Mouse (Mus musculus): ENCODE data around the gene Lhfp. TPM values are rescaled to one million over a fixed set of nuclear protein-coding genes. Genes with fewer than 3 reads are reported as not detected.
"Not testable (repeated sequence)": the region's sequence is repeated elsewhere in the genome, so short reads cannot be mapped to it uniquely, and the experiment has no call there.

Lhfp gene
- polyA plus RNA-seq, 1 experiment: 17.8 TPM

- peaks cover 4% of the 10 kb centered on the region for H3K36me3 ChIP-seq (ENCODE audit: control insufficient read depth, insufficient read depth)
Measured at GRCm38 (mm10) chr3:53231112-53231511, 189.8 kb downstream of the Lhfp start.

GRCm38 (mm10) chr3:53232411-53232810 is 191.1 kb downstream of the Lhfp start:
- not testable (repeated sequence) for H3K4me3 ChIP-seq; H3ac ChIP-seq (ENCODE audit: control insufficient read depth, insufficient read length); H3K27me3 ChIP-seq (ENCODE audit: control insufficient read depth, insufficient read depth, insufficient read length); H3K36me3 ChIP-seq (ENCODE audit: control insufficient read depth, insufficient read depth); H3K79me2 ChIP-seq (ENCODE audit: control insufficient read depth, insufficient read depth); H3K4me2 ChIP-seq (ENCODE audit: low read depth)

More at GRCm38 (mm10) chr3:53231112-53231511, 189.8 kb downstream of the Lhfp start:
- no peak overlapping the region for H3K4me3 ChIP-seq
- TF ChIP-seq MAX (IDR thresholded peaks at IDR 0.05; ENCODE audit: low read depth) (no peak), MYOG (IDR thresholded peaks at IDR 0.05; ENCODE audit: control insufficient read depth in 1 of 3, insufficient read depth in 1 of 3, insufficient read length in 2 of 3, low read depth in 2 of 3) (no peak), MYOD1 (IDR thresholded peaks at IDR 0.05; ENCODE audit: control insufficient read depth in 1 of 3, insufficient read length in 2 of 3, low read depth in 2 of 3) (no peak), REST (IDR thresholded peaks at IDR 0.05; ENCODE audit: insufficient read depth, insufficient read length) (no peak), SRF (IDR thresholded peaks at IDR 0.05; ENCODE audit: control insufficient read depth, insufficient read length, low read depth) (no peak), POLR2AphosphoS2 (IDR thresholded peaks at IDR 0.05; ENCODE audit: insufficient read length, low read depth) (no peak), TCF12 (IDR thresholded peaks at IDR 0.05; ENCODE audit: insufficient read depth, poor library complexity, severe bottlenecking) (no peak), CEBPB (IDR thresholded peaks at IDR 0.05; ENCODE audit: insufficient read depth, poor library complexity, severe bottlenecking) (no peak), E2F4 (IDR thresholded peaks at IDR 0.05; ENCODE audit: insufficient read depth) (no peak), TCF3 (IDR thresholded peaks at IDR 0.05; ENCODE audit: insufficient read length, low read depth) (no peak)
- no peaks in the 10 kb centered on the region for H3K79me2 ChIP-seq (ENCODE audit: control insufficient read depth, insufficient read depth)
- no peaks in the 10 kb centered on the region for H3K27me3 ChIP-seq (ENCODE audit: control insufficient read depth, insufficient read depth, insufficient read length)
- H3ac ChIP-seq (ENCODE audit: control insufficient read depth, insufficient read length): no peak overlapping the region
- H3K4me2 ChIP-seq (ENCODE audit: low read depth): no peak overlapping the region

- Histone ChIP-seq H3K4me2 (ENCODE audit: low read depth) (no peak overlapping the region), H3K4me3 (no peak overlapping the region), H3K27me3 (ENCODE audit: control insufficient read depth, insufficient read depth, insufficient read length) (no peaks in the 10 kb centered on the region), H3K79me2 (ENCODE audit: control insufficient read depth, insufficient read depth) (no peaks in the 10 kb centered on the region), H3K36me3 (ENCODE audit: control insufficient read depth, insufficient read depth) (peaks cover 4% of the 10 kb centered on the region), H3ac (ENCODE audit: control insufficient read depth, insufficient read length) (no peak overlapping the region)
- TF ChIP-seq MYOD1 (IDR thresholded peaks at IDR 0.05; ENCODE audit: control insufficient read depth in 1 of 3, insufficient read length in 2 of 3, low read depth in 2 of 3) (no peak), TCF3 (IDR thresholded peaks at IDR 0.05; ENCODE audit: insufficient read length, low read depth) (no peak)
Measured at GRCm38 (mm10) chr3:53234689-53235088, 193.4 kb downstream of the Lhfp start.

GRCm38 (mm10) chr3:53236471-53236870 is 195.1 kb downstream of the Lhfp start:
- Histone ChIP-seq H3K36me3 (ENCODE audit: control insufficient read depth, insufficient read depth) (peaks cover 4% of the 10 kb centered on the region), H3K27me3 (ENCODE audit: control insufficient read depth, insufficient read depth, insufficient read length) (no peaks in the 10 kb centered on the region), H3K4me2 (ENCODE audit: low read depth) (no peak overlapping the region), H3ac (ENCODE audit: control insufficient read depth, insufficient read length) (no peak overlapping the region), H3K79me2 (ENCODE audit: control insufficient read depth, insufficient read depth) (no peaks in the 10 kb centered on the region), H3K4me3 (no peak overlapping the region)
- no peak for TF ChIP-seq POLR2AphosphoS2 (IDR thresholded peaks at IDR 0.05; ENCODE audit: insufficient read length, low read depth)
- TF ChIP-seq POLR2A (IDR thresholded peaks at IDR 0.05; ENCODE audit: insufficient read length, low read depth): no peak
- no peak for TF ChIP-seq TCF12 (IDR thresholded peaks at IDR 0.05; ENCODE audit: insufficient read depth, poor library complexity, severe bottlenecking)
- TF ChIP-seq MYOD1 (IDR thresholded peaks at IDR 0.05; ENCODE audit: control insufficient read depth in 1 of 3, insufficient read length in 2 of 3, low read depth in 2 of 3): no peak
- TF ChIP-seq MYOG (IDR thresholded peaks at IDR 0.05; ENCODE audit: control insufficient read depth in 1 of 3, insufficient read depth in 1 of 3, insufficient read length in 2 of 3, low read depth in 2 of 3): no peak
- no peak for TF ChIP-seq CEBPB (IDR thresholded peaks at IDR 0.05; ENCODE audit: insufficient read depth, poor library complexity, severe bottlenecking)
- TF ChIP-seq SRF (IDR thresholded peaks at IDR 0.05; ENCODE audit: control insufficient read depth, insufficient read length, low read depth): no peak
- TF ChIP-seq REST (IDR thresholded peaks at IDR 0.05; ENCODE audit: insufficient read depth, insufficient read length): no peak
- TF ChIP-seq TCF3 (IDR thresholded peaks at IDR 0.05; ENCODE audit: insufficient read length, low read depth): no peak
- TF ChIP-seq E2F4 (IDR thresholded peaks at IDR 0.05; ENCODE audit: insufficient read depth): no peak

GRCm38 (mm10) chr3:53240150-53240549 is 198.8 kb downstream of the Lhfp start:
- no peak overlapping the region for H3K4me3 ChIP-seq
- no peak for TF ChIP-seq MYOG (IDR thresholded peaks at IDR 0.05; ENCODE audit: control insufficient read depth in 1 of 3, insufficient read depth in 1 of 3, insufficient read length in 2 of 3, low read depth in 2 of 3)
- no peak for TF ChIP-seq TCF3 (IDR thresholded peaks at IDR 0.05; ENCODE audit: insufficient read length, low read depth)
- TF ChIP-seq REST (IDR thresholded peaks at IDR 0.05; ENCODE audit: insufficient read depth, insufficient read length): no peak
- TF ChIP-seq POLR2AphosphoS2 (IDR thresholded peaks at IDR 0.05; ENCODE audit: insufficient read length, low read depth): no peak
- no peak for TF ChIP-seq USF1 (IDR thresholded peaks at IDR 0.05; ENCODE audit: low read depth)
- TF ChIP-seq MYOD1 (IDR thresholded peaks at IDR 0.05; ENCODE audit: control insufficient read depth in 1 of 3, insufficient read length in 2 of 3, low read depth in 2 of 3): no peak
- TF ChIP-seq E2F4 (IDR thresholded peaks at IDR 0.05; ENCODE audit: insufficient read depth): no peak
- H3K79me2 ChIP-seq (ENCODE audit: control insufficient read depth, insufficient read depth): no peaks in the 10 kb centered on the region
- no peak overlapping the region for H3K4me2 ChIP-seq (ENCODE audit: low read depth)
- H3ac ChIP-seq (ENCODE audit: control insufficient read depth, insufficient read length): no peak overlapping the region
- no peaks in the 10 kb centered on the region for H3K27me3 ChIP-seq (ENCODE audit: control insufficient read depth, insufficient read depth, insufficient read length)
- no peaks in the 10 kb centered on the region for H3K36me3 ChIP-seq (ENCODE audit: control insufficient read depth, insufficient read depth)

Data from myocyte (in vitro differentiated cells).